Mouse (Mus musculus) bone marrow, adult 2 months (tissue): ENCODE measurements around the gene Orai3.

Source experiments
- CTCF ChIP-seq: fragments of 200-500 bp; IDR thresholded peaks from 2 replicates; pipeline ENCODE4 v1.5.1; 2011; ENCODE audit warnings: low read length, control low read depth; ENCODE audit not compliant: control insufficient read depth, insufficient read depth
- POLR2A ChIP-seq: fragments of 200-500 bp; IDR thresholded peaks from 2 replicates; pipeline ENCODE4 v1.6.1; 2011; ENCODE audit warnings: low read depth, mild to moderate bottlenecking, control low read depth, low read length, borderline replicate concordance; ENCODE audit not compliant: control insufficient read depth

DNA sequence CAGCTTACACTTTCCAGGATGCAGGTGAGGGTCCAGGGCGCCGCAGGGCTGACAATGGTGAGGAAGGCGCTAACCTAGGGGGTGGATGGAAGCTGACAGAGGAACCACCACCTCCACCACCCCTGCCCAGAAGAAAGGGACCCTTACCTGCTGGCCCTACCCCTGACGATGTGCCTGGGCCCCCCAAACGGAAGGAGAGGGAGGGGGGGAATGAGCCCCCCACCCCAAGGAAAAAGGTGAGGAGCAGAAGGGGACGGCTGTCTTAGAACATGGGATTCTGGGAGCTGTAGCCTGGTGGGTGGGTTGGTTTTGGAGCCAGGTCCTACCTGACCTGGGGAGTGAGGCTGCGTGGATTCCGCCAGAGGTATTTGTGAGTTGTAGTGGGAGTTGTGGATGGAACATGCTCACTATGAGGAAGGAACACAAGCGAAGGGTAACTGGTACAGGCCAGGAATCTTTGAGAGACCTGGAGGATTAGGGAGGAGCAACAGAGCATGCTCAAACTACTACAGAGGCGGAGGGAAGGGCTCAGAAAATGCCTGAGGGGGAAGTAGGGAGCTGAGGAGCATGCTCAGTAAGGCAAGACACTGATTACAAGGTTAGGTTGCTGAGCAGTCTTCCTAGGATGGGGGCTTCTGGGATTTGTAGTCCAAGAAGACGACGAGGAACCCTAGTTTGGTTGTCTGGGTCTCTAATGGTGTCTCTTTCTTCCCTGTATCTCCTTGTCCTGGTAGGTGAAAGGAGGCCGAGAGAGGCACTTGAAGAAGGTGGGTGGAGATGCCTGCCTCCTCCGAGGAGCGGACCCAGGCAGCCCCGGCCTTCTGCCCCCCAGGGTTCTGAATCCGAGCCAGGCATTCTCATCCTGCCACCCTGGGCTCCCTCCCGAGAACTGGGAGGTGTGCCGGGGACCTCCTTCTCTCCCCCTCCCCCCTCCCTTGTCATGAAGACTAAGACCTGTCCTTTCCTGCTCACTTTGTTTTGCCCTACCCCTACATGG, 19.2 kb upstream of the Orai3 start:
- TF ChIP-seq CTCF (no peak), POLR2A (no peak)
